Mouse (Mus musculus): ENCODE measurements around the gene Etv6. TPM values are rescaled to one million over a fixed set of nuclear protein-coding genes. Genes with fewer than 3 reads are reported as not detected.

Gene Etv6
- polyA plus RNA-seq, 1 experiment from 2014 or later: 10.4 TPM

DNA sequence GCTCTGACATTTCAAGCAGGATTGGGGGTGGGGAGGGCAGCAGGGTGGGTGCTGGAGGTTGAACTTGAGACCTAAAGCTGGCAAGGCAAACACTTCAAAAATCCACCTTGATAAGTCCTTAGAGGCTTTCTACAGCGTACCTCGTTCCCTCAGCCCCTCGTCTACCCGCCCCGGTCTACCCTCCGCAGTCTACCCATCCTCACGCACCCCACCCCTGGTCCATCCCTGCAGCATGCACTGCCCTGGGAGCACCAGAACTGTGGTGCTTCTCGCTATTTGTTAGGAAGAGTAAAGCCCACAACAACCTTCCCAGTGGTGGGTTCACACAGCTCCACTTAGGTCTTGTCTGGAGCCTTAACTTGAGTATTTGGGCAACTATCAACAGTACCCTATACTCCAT, 277.1 kb downstream of the Etv6 start:
- no peak overlapping the region for H3K9ac ChIP-seq (ENCODE audit: low read length)
- H3K4me3 ChIP-seq (replicated peaks; ENCODE audit: low read length): no peak overlapping the region
- H3K4me1 ChIP-seq (ENCODE audit: control insufficient read depth, insufficient read depth, low read length): no peaks in the 10 kb centered on the region
- H3K9me3 ChIP-seq (replicated peaks; ENCODE audit: control insufficient read depth, low read length): 0 out of 2 replicates have a peak, but pooled peaks cover 3% of the 10 kb centered on the region
- no peak for ATAC-seq (ENCODE audit: insufficient read depth, low FRiP score)
- no peaks in the 10 kb centered on the region for H3K27me3 ChIP-seq (ENCODE audit: control insufficient read depth, insufficient read depth, low read length)
- H3K27ac ChIP-seq (ENCODE audit: low read length): no peak overlapping the region
- no peak overlapping the region for H3K4me2 ChIP-seq (ENCODE audit: low read depth, low read length)
- H3K36me3 ChIP-seq (ENCODE audit: control insufficient read depth, insufficient read depth, low read length): no peaks in the 10 kb centered on the region
- WGBS: 85% methylated on average over 8 of the region's 8 CpGs

DNA sequence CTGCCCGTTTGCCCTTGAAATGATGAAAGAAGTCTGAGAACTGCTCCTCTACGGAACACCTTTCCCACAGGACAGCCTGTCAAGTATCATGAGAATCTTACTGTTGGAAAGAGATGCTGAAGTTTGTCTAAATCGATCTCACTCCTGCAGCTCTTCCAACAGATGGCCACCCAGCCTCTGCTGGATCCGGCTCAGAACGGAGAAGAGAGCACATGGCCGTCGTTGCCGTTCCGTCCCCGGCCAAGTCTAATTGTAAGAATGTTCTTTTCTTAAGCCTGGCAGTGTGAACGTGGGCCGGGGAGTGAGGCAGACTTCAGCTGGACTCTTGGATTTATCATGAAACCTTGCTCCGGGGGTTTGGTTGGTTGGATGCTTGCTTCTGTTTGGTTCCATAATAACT, 281.9 kb downstream of the Etv6 start:
- Histone ChIP-seq H3K4me2 (ENCODE audit: low read depth, low read length) (no peak overlapping the region), H3K27me3 (ENCODE audit: control insufficient read depth, insufficient read depth, low read length) (no peaks in the 10 kb centered on the region), H3K4me1 (ENCODE audit: control insufficient read depth, insufficient read depth, low read length) (no peaks in the 10 kb centered on the region), H3K27ac (ENCODE audit: low read length) (no peak overlapping the region), H3K4me3 (replicated peaks; ENCODE audit: low read length) (no peak overlapping the region), H3K36me3 (ENCODE audit: control insufficient read depth, insufficient read depth, low read length) (no peaks in the 10 kb centered on the region), H3K9ac (ENCODE audit: low read length) (no peak overlapping the region), H3K9me3 (replicated peaks; ENCODE audit: control insufficient read depth, low read length) (0 out of 2 replicates have a peak, but pooled peaks cover 3% of the 10 kb centered on the region)
- no peak for ATAC-seq (ENCODE audit: insufficient read depth, low FRiP score)
- 83% methylated on average over 13 of the region's 13 CpGs for WGBS

Other genes with a start within 250 kb of the Etv6 start
- gene Kap, start 181.9 kb upstream of the Etv6 start, polyA plus RNA-seq (2015; fragmentation: Nextera tagmentation; extraction: Ambion mirVana): not detected in 2 replicates